Mouse (Mus musculus): Measurements from ENCODE around the gene Pou2f3.

DNA sequence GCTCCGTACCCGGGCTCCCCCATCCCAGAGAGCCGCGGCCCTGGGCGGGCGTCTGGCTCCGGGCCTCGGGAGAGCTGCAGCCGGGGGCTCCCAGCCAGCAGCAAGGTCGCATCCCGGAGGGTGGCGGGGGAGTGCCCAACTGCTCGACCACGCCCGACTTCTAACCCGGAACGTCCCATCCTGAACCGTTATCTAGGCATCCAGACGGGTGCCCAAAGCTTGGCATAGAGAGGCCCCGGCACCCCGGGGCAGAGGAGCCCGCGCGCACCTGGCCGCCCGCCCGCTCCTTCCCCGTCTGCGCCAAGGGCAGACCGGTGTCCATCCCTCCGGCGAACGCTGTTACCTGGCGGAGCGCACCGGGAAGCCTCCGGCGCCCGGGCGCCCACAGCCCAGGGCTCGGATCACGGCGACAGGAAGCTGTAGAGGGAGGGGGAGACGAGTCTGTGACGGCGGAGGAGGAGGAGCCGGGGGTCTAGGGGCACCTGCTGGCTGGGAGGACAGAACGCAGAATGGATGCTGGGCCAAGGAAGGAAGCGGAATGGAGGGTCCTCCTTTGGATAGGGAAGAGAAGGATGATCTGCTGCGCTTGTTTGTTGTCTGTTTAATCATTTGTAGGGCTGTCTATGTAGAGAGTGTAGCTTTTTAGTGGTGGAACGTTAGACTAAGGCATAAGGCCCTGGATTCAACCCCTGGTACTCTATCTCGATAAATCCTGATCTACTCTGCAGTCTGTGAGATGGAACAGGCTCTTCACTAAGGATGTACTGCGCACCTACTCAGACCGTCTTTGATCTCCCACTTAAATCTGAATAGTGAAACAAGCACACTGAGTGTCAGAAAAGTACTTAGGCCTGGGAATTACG lies 93.8 kb downstream of the Pou2f3 start, which contains the start of gene Tmem136:
- TF ChIP-seq CTCF (IDR thresholded peaks at IDR 0.05; ENCODE audit: control insufficient read depth, insufficient read depth, insufficient replicate concordance, low read depth, low read length), result no peak
- no peak; the same call in 1 of the 2 replicates for TF ChIP-seq POLR2A (IDR thresholded peaks at IDR 0.05; ENCODE audit: control insufficient read depth, low read depth, low read length)

Measured in testis, adult 2 months (tissue).